Mouse (Mus musculus) bone marrow, adult 2 months (tissue): Measurements from ENCODE around the gene Echdc3.

Experiments used
- CTCF ChIP-seq: fragments of 200-500 bp; IDR thresholded peaks from 2 replicates; pipeline ENCODE4 v1.5.1; 2011; ENCODE audit warnings: low read length, control low read depth; ENCODE audit not compliant: control insufficient read depth, insufficient read depth
- POLR2A ChIP-seq: fragments of 200-500 bp; IDR thresholded peaks from 2 replicates; pipeline ENCODE4 v1.6.1; 2011; ENCODE audit warnings: low read depth, mild to moderate bottlenecking, control low read depth, low read length, borderline replicate concordance; ENCODE audit not compliant: control insufficient read depth

DNA sequence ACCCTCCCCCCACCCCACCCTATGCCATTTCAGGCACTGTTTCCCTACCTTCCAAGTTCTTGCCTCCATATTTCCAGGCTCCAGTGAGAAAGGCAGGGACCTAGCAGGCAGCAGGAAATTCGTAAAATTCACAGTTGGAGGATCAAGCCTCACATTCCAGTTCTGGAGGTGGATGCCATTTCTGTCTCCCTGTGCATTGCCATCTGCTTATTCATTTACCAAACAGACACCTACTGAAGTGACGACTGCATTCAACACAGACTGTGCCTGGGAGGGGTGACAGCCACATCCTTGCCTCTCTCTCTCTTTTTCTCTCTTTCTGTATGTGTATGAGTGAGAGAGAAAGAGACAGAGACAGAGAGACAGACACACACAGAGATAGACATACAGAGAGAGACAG lies 44.3 kb upstream of the Echdc3 start:
- TF ChIP-seq POLR2A, result no peak
- no peak for TF ChIP-seq CTCF
